Mouse (Mus musculus): ENCODE measurements around the gene Akap6.

DNA sequence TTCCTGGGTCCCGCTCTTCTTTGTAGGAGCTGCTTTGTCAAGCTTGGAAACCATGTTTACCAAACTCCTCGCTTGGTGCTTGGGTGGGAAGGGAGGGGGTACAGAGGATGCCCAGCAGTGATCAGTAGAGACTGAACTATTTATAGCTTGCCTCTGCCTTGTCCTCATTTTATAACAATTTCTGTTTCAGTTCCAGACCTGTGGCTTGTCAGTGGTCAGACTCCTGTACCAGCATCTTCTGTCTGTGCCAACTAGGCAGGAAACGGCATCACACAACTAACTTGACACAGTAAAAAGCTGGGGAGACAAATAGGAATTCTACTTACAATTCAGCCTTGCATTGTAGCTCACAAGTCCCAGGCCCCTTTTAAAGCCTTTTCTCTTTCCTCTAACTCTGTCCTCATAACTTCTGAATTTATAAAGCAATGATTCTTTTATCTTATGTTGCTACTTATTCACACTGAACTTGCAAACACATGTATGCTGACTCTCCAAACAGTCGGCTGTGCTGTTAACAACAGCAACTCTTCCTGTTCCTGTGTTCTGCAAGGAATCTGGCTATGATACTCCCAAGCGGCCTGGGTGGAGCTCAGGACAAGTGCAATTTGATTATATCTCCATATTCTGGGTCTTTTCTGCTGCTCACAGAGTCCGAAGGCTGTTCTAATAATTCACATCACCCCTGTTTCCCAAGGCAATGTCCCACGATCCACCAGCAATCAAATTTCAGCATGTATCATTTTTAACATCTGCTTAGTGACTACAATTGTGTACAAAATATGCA is 12.9 kb downstream of the Akap6 start:
- TF ChIP-seq MAX (IDR thresholded peaks at IDR 0.05; ENCODE audit: low read length) = no peak
- no peak for TF ChIP-seq MEF2A (IDR thresholded peaks at IDR 0.05; ENCODE audit: extremely low read depth, insufficient replicate concordance, low read depth, low read length, poor library complexity, severe bottlenecking)
- no peak for TF ChIP-seq CTCF (IDR thresholded peaks at IDR 0.05 in 2 of 3, conservative IDR thresholded peaks at IDR 0.05 in 1 of 3; ENCODE audit: control insufficient read depth in 1 of 3, insufficient read depth in 1 of 3, low read depth in 2 of 3, low read length in 3 of 3, poor library complexity in 1 of 3, severe bottlenecking in 1 of 3)
- no peak for TF ChIP-seq MAZ (IDR thresholded peaks at IDR 0.05; ENCODE audit: low read depth, low read length)
- TF ChIP-seq POLR2A (IDR thresholded peaks at IDR 0.05; ENCODE audit: control insufficient read depth in 1 of 2, insufficient read depth in 1 of 2, low read depth in 1 of 2, low read length in 2 of 2, poor library complexity in 1 of 2) = no peak
- no peak for TF ChIP-seq GATA1 (IDR thresholded peaks at IDR 0.05; ENCODE audit: low read depth, low read length)
- no peak for TF ChIP-seq EP300 (IDR thresholded peaks at IDR 0.05; ENCODE audit: low read depth in 1 of 2, low read length in 2 of 2)
- no peak for TF ChIP-seq MYB (IDR thresholded peaks at IDR 0.05; ENCODE audit: low read depth, low read length)
- TF ChIP-seq TBP (IDR thresholded peaks at IDR 0.05; ENCODE audit: low read depth, low read length) = no peak
- no peak for TF ChIP-seq POLR2AphosphoS5 (IDR thresholded peaks at IDR 0.05; ENCODE audit: borderline replicate concordance, low read depth, low read length)
- TF ChIP-seq ZC3H11A (IDR thresholded peaks at IDR 0.05; ENCODE audit: low read depth, low read length) = no peak
- no peak for TF ChIP-seq ELF1 (IDR thresholded peaks at IDR 0.05; ENCODE audit: low read depth, low read length)
- TF ChIP-seq MXI1 (IDR thresholded peaks at IDR 0.05; ENCODE audit: low read depth, low read length) = no peak
